Mouse (Mus musculus): ENCODE measurements around the gene Bckdhb. TPM values are rescaled to one million over a fixed set of nuclear protein-coding genes. Genes with fewer than 3 reads are reported as not detected.
"Not testable (repeated sequence)": the region's sequence is repeated elsewhere in the genome, so short reads cannot be mapped to it uniquely, and the experiment has no call there.

Gene Bckdhb
- polyA plus RNA-seq, 1 experiment = 57.7 TPM

DNA sequence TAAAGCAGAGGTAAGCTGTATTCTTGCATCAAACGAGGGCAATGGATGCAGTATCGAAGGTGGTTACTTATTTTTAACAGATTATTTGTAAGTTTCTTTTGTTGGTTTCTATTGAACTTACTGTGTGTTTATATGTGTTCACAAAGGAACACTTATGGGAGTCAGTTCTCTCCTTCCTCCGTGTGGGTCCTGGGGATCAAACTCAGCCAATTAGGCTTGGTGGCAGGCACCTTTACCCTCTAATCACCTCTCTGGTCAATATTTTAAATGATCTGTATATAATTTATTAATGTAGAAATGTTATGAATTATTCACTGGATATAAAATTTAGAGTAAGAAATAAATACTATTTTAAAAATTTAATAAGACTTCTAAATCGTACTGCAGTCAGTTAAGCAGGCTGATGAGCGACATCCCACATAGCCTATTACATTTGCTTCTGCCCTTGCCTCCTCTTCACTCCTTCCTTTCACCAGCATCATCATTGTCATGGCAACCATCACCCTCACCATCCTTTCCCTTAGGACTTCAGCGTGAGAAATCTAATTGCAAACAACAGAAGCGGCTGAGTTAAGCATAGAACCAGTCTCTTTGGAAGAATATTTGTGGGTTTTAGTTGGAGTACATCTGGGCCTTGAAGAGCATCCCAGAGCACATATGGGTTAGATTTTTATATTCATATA lies 130.3 kb downstream of the Bckdhb start:
- 97% methylated on average over 7 of the region's 7 CpGs for WGBS
- DNase-seq = no peak

DNA sequence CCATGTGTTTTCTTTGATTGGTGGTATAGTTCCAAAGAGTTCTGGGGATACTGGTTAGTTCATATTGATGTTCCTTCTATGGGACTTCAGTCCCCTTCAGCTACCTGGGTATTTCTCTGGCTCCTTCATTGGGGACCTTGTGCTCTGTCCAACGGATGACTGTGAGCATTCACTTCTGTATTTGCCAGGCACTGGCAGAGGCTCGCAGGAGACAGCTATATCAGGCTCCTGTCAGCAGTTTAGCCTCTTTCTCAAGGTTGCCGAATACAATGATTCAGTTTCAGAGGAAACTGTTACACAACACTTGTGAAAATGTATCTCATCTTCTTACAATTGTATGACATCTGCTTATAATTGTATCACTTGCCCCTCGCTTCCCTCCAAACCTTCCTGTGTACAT lies 135.8 kb downstream of the Bckdhb start:
- H3K27ac ChIP-seq (ENCODE audit: insufficient read depth, low read depth, low read length); DNase-seq: not testable (repeated sequence)
- 89% methylated on average over 4 of the region's 4 CpGs for WGBS

More for the DNA sequence above, 130.3 kb downstream of the Bckdhb start:
- no peak for TF ChIP-seq POLR2A (IDR thresholded peaks at IDR 0.05; ENCODE audit: low read depth, low read length)
- Histone ChIP-seq H3K27ac (ENCODE audit: insufficient read depth, low read depth, low read length) (no peak overlapping the region), H3K36me3 (ENCODE audit: control insufficient read depth, insufficient read depth, low read length) (no peaks in the 10 kb centered on the region), H3K4me1 (ENCODE audit: control insufficient read depth, insufficient read depth, low read length) (no peaks in the 10 kb centered on the region), H3K4me3 (ENCODE audit: insufficient read depth, low read depth, low read length) (no peak overlapping the region), H3K27me3 (replicated peaks; ENCODE audit: control insufficient read depth, insufficient read depth, low read length) (no peaks in the 10 kb centered on the region)

DNA sequence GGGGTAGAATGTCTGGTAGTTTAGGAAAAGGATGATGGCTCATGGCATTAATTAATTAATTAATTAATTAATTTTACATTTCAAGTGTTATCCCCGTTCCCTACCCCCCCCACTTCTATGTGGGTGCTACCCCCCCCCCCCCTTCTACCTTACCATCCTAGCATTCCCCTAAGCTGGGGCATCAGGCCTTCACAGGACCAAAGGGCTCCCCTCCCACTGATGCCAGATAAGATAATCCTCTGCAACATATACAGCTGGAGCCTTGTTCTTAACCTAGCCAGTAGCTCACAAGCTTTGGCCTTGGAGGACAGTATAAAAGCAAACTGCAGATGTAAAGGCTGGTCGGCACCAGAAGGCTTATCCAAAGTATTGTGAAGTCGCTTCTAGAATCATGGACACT lies 138.7 kb downstream of the Bckdhb start:
- no peaks in the 10 kb centered on the region for H3K4me1 ChIP-seq (ENCODE audit: control insufficient read depth, insufficient read depth, low read length)
- 95% methylated on average over 3 of the region's 3 CpGs for WGBS
- no peak for DNase-seq
- no peak overlapping the region for H3K4me3 ChIP-seq (ENCODE audit: insufficient read depth, low read depth, low read length)
- no peaks in the 10 kb centered on the region for H3K27me3 ChIP-seq (replicated peaks; ENCODE audit: control insufficient read depth, insufficient read depth, low read length)
- TF ChIP-seq POLR2A (IDR thresholded peaks at IDR 0.05; ENCODE audit: low read depth, low read length) = no peak
- H3K27ac ChIP-seq (ENCODE audit: insufficient read depth, low read depth, low read length) = no peak overlapping the region
- H3K36me3 ChIP-seq (ENCODE audit: control insufficient read depth, insufficient read depth, low read length) = no peaks in the 10 kb centered on the region; the same call in 1 of the 2 replicates

More for the DNA sequence above, 135.8 kb downstream of the Bckdhb start:
- not testable (repeated sequence) for H3K4me1 ChIP-seq (ENCODE audit: control insufficient read depth, insufficient read depth, low read length); H3K36me3 ChIP-seq (ENCODE audit: control insufficient read depth, insufficient read depth, low read length); H3K4me3 ChIP-seq (ENCODE audit: insufficient read depth, low read depth, low read length); H3K27me3 ChIP-seq (replicated peaks; ENCODE audit: control insufficient read depth, insufficient read depth, low read length)

DNA sequence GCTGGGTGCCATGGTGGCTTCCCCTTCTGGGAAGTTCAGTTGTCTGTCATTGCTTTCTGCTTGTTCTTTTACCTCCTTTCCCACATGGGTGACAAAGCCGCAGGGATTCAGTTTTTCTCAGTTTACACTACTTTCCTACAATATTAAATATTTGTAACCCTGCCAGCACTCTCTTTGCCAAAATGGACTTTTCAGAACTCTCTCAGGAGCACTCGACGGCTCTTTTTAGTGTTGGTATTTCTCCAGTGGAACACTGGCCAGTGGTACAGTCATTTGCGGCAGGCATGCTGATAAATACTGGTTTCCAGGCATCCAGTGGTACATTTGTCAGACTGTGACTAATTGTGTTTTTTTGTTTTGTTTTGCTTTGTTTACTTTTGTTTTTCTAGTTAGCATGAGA lies 139.2 kb downstream of the Bckdhb start:
- Histone ChIP-seq H3K4me3 (ENCODE audit: insufficient read depth, low read depth, low read length) (no peak overlapping the region), H3K27me3 (replicated peaks; ENCODE audit: control insufficient read depth, insufficient read depth, low read length) (no peaks in the 10 kb centered on the region), H3K27ac (ENCODE audit: insufficient read depth, low read depth, low read length) (no peak overlapping the region), H3K4me1 (ENCODE audit: control insufficient read depth, insufficient read depth, low read length) (no peaks in the 10 kb centered on the region), H3K36me3 (ENCODE audit: control insufficient read depth, insufficient read depth, low read length) (no peaks in the 10 kb centered on the region; the same call in 1 of the 2 replicates)
- WGBS = 74% methylated on average over 4 of the region's 4 CpGs
- peak; percentile 4 for DNase-seq
- TF ChIP-seq POLR2A (IDR thresholded peaks at IDR 0.05; ENCODE audit: low read depth, low read length) (no peak), CTCF (conservative IDR thresholded peaks at IDR 0.05; ENCODE audit: insufficient read depth, insufficient read length, low read depth, low read length) (no peak)

DNA sequence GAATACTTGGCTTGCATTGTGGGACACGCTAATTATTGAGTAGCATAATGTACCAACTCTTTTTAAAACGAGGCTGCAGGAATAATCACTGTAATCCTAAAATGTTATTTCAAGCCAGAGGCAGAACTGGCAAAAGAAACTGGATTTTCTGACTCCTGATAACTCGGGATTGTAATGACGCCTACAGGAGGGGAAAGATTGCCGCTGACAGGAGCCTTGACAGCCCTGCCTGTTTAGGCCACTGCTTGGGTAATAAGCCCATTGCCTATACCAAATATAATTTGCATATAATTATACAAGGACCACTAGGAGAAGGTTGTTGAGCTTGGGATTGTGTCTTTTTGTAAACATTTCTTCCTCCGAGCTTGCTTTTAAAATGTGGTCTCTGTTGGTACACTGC lies 145.3 kb downstream of the Bckdhb start:
- TF ChIP-seq POLR2A (IDR thresholded peaks at IDR 0.05; ENCODE audit: low read depth, low read length) (no peak), CTCF (conservative IDR thresholded peaks at IDR 0.05; ENCODE audit: insufficient read depth, insufficient read length, low read depth, low read length) (no peak)
- Histone ChIP-seq H3K27me3 (replicated peaks; ENCODE audit: control insufficient read depth, insufficient read depth, low read length) (no peaks in the 10 kb centered on the region), H3K36me3 (ENCODE audit: control insufficient read depth, insufficient read depth, low read length) (no peaks in the 10 kb centered on the region), H3K4me3 (ENCODE audit: insufficient read depth, low read depth, low read length) (no peak overlapping the region), H3K27ac (ENCODE audit: insufficient read depth, low read depth, low read length) (no peak overlapping the region), H3K4me1 (ENCODE audit: control insufficient read depth, insufficient read depth, low read length) (no peaks in the 10 kb centered on the region)
- WGBS = 80% methylated on average over 6 of the region's 6 CpGs
- DNase-seq = no peak

DNA sequence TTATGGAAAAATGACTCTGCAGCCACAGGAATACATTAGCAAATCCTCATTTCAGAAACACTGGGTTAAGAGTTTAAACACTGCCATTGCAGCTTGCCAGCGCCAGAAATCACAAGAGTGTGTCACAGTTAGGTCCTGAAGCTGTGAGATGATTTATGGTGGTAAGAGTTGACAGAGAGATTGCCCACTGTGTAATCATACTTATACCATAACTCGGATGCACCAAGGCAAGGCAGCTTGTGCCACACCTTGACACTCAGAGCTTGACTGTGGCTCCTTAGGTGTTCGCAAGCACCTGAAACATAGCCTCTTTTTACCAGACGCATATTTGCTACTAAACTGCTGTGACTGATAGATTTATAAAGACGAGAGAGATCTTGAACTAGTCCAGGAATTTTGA lies 145.8 kb downstream of the Bckdhb start:
- Histone ChIP-seq H3K27ac (ENCODE audit: insufficient read depth, low read depth, low read length) (no peak overlapping the region), H3K36me3 (ENCODE audit: control insufficient read depth, insufficient read depth, low read length) (no peaks in the 10 kb centered on the region), H3K4me1 (ENCODE audit: control insufficient read depth, insufficient read depth, low read length) (no peaks in the 10 kb centered on the region), H3K4me3 (ENCODE audit: insufficient read depth, low read depth, low read length) (no peak overlapping the region), H3K27me3 (replicated peaks; ENCODE audit: control insufficient read depth, insufficient read depth, low read length) (no peaks in the 10 kb centered on the region)
- TF ChIP-seq POLR2A (IDR thresholded peaks at IDR 0.05; ENCODE audit: low read depth, low read length) (no peak), CTCF (conservative IDR thresholded peaks at IDR 0.05; ENCODE audit: insufficient read depth, insufficient read length, low read depth, low read length) (no peak)
- DNase-seq = no peak
- WGBS = 75% methylated on average over 5 of the region's 5 CpGs

DNA sequence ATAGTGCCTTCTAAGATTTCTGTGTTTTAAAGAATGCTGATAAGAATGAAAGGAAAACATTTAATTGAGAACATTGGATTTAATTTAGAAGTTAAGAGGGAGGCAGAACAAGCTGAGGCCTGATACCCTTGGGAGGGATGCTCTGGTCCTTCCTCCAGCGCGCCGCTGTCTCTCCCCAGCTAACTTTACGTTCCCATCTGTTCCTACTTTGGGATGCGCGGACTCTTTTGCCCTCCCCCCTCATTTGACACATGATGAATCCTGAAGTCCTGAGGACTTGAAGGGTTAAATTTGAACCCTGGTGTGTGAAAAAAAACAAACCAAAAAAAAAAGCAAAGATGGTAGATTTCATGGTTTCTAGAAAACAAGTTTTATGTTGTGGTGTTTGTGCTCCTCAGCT lies 147.6 kb downstream of the Bckdhb start:
- WGBS = 96% methylated on average over 6 of the region's 6 CpGs

DNA sequence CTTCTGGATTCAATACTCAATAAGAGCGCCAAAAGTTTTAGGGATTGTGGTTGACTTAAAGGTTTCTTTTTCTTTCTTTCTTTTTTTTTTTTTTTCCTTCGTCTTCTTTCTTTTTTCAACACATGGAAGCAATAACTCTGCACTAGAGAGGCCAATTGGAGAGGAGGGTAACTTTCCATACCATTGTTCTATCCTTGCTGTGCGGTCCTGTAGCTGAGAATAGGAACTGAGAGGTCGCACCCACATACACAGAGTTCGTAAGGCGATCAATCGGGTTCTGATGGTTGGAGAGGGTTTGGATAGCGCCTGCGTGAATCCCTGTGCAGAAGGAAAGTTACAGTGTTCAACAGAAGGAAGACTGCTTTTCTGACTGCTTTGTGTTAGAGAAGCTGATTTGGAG lies 148.3 kb downstream of the Bckdhb start:
- H3K27me3 ChIP-seq (replicated peaks; ENCODE audit: control insufficient read depth, insufficient read depth, low read length) = no peaks in the 10 kb centered on the region
- no peak overlapping the region for H3K4me3 ChIP-seq (ENCODE audit: insufficient read depth, low read depth, low read length)
- DNase-seq = no peak
- WGBS = 93% methylated on average over 9 of the region's 9 CpGs
- H3K27ac ChIP-seq (ENCODE audit: insufficient read depth, low read depth, low read length) = no peak overlapping the region
- H3K36me3 ChIP-seq (ENCODE audit: control insufficient read depth, insufficient read depth, low read length) = no peaks in the 10 kb centered on the region
- H3K4me1 ChIP-seq (ENCODE audit: control insufficient read depth, insufficient read depth, low read length) = no peaks in the 10 kb centered on the region
- TF ChIP-seq CTCF (conservative IDR thresholded peaks at IDR 0.05; ENCODE audit: insufficient read depth, insufficient read length, low read depth, low read length) (no peak), POLR2A (IDR thresholded peaks at IDR 0.05; ENCODE audit: low read depth, low read length) (no peak)

More for the DNA sequence above, 147.6 kb downstream of the Bckdhb start:
- Histone ChIP-seq H3K4me1 (ENCODE audit: control insufficient read depth, insufficient read depth, low read length) (no peaks in the 10 kb centered on the region), H3K36me3 (ENCODE audit: control insufficient read depth, insufficient read depth, low read length) (no peaks in the 10 kb centered on the region), H3K4me3 (ENCODE audit: insufficient read depth, low read depth, low read length) (no peak overlapping the region), H3K27me3 (replicated peaks; ENCODE audit: control insufficient read depth, insufficient read depth, low read length) (no peaks in the 10 kb centered on the region), H3K27ac (ENCODE audit: insufficient read depth, low read depth, low read length) (no peak overlapping the region)
- no peak for DNase-seq
- TF ChIP-seq POLR2A (IDR thresholded peaks at IDR 0.05; ENCODE audit: low read depth, low read length) (no peak), CTCF (conservative IDR thresholded peaks at IDR 0.05; ENCODE audit: insufficient read depth, insufficient read length, low read depth, low read length) (no peak)

Data from kidney, adult 2 months (tissue).